Mouse (Mus musculus) neural tube, embryonic 12.5 days (tissue): ENCODE measurements around the gene Atp5l. TPM values are rescaled to one million over a fixed set of nuclear protein-coding genes. Genes with fewer than 3 reads are reported as not detected.
A peak's percentile ranks its signal among the peaks of the same experiment; 100 is the strongest.

ENCODE experiments used
- ATAC-seq: fragments of 200-750 bp; cut with Nextera tagmentation; 2 replicates; pipeline ENCODE4 v1.8.0; 2017; ENCODE audit warnings: low read depth, mild to moderate bottlenecking, moderate TSS enrichment, moderate library complexity; ENCODE audit not compliant: low FRiP score
- H3K27ac ChIP-seq: fragments of 300-500 bp; sonication (generic); 2 replicates; pipeline ENCODE4 v1.5.1; 2016
- H3K27me3 ChIP-seq: fragments of 300-500 bp; sonication (generic); replicated peaks from 2 replicates; pipeline ENCODE4 v1.6.1; 2016; ENCODE audit warnings: mild to moderate bottlenecking
- H3K36me3 ChIP-seq: fragments of 300-500 bp; sonication (generic); 2 replicates; pipeline ENCODE4 v1.6.1; 2016; ENCODE audit warnings: mild to moderate bottlenecking
- H3K4me1 ChIP-seq: fragments of 300-500 bp; sonication (generic); 2 replicates; pipeline ENCODE4 v1.6.1; 2016
- H3K4me2 ChIP-seq: fragments of 300-500 bp; sonication (generic); replicated peaks from 2 replicates; pipeline ENCODE4 v1.6.1; 2016; ENCODE audit warnings: mild to moderate bottlenecking
- H3K4me3 ChIP-seq: fragments of 300-500 bp; sonication (generic); 2 replicates; pipeline ENCODE4 v1.5.1; 2016
- H3K9ac ChIP-seq: fragments of 300-500 bp; sonication (generic); 2 replicates; pipeline ENCODE4 v1.6.1; 2016; ENCODE audit warnings: mild to moderate bottlenecking
- H3K9me3 ChIP-seq: fragments of 300-500 bp; sonication (generic); 2 replicates; pipeline ENCODE4 v1.6.1; 2016; ENCODE audit warnings: mild to moderate bottlenecking
- WGBS: fragments of 180-500 bp; shearing (Covaris S2); methylation state at CpG from one replicate; pipeline ENCODE4 v1.1.7; 2016; 5-methylcytosine and 5-hydroxymethylcytosine counted together
- polyA plus RNA-seq: library from polyadenylated mRNA; unstranded; fragments of >200 nt; fragmentation: Nextera tagmentation; extraction: Ambion mirVana; gene quantifications from 2 replicates; pipeline ENCODE4 v1.2.1, GENCODE M21; 2016

Gene Atp5l
- polyA plus RNA-seq, 1 experiment from 2014 or later: 602 TPM

- Histone ChIP-seq H3K4me2 (no peak overlapping the region), H3K27ac (no peak overlapping the region), H3K9ac (no peak overlapping the region), H3K4me1 (no peaks in the 10 kb centered on the region), H3K9me3 (no peaks in the 10 kb centered on the region), H3K27me3 (no peaks in the 10 kb centered on the region), H3K4me3 (no peak overlapping the region), H3K36me3 (no peaks in the 10 kb centered on the region)
- ATAC-seq: no peak
- 58% methylated on average over 2 of the region's 2 CpGs for WGBS
Observed at GRCm38 (mm10) chr9:44890122-44890521, 30.4 kb downstream of the Atp5l start.

- no peak overlapping the region for H3K4me2 ChIP-seq
- no peak overlapping the region for H3K4me3 ChIP-seq
- no peaks in the 10 kb centered on the region for H3K27me3 ChIP-seq
- H3K9ac ChIP-seq: no peak overlapping the region
- 88% methylated on average over 7 of the region's 7 CpGs for WGBS
- H3K9me3 ChIP-seq: no peaks in the 10 kb centered on the region
- no peaks in the 10 kb centered on the region for H3K36me3 ChIP-seq
- no peak overlapping the region for H3K27ac ChIP-seq
- no peak for ATAC-seq
- peaks cover 3% of the 10 kb centered on the region; the same call in 1 of the 2 replicates for H3K4me1 ChIP-seq
Observed at GRCm38 (mm10) chr9:44888114-44888624, 32.4 kb downstream of the Atp5l start.

GRCm38 (mm10) chr9:44882981-44883569 lies 37.5 kb downstream of the Atp5l start:
- peak overlapping the region; percentile 97 for H3K9ac ChIP-seq
- peak overlapping the region; percentile 99 for H3K4me2 ChIP-seq
- under 1% methylated on average over 21 of the region's 21 CpGs for WGBS
- H3K36me3 ChIP-seq: no peaks in the 10 kb centered on the region
- no peaks in the 10 kb centered on the region for H3K9me3 ChIP-seq
- H3K4me3 ChIP-seq: peak overlapping the region; percentile 99
- H3K27me3 ChIP-seq: no peaks in the 10 kb centered on the region
- peaks cover 25% of the 10 kb centered on the region for H3K4me1 ChIP-seq
- ATAC-seq: 0 out of 2 replicates have a peak, but pooled peaks have one; percentile 3
- peak overlapping the region; percentile 98 for H3K27ac ChIP-seq

GRCm38 (mm10) chr9:44882436-44882980 lies 38.0 kb downstream of the Atp5l start:
- ATAC-seq: peak; percentile 55
- Histone ChIP-seq H3K4me3 (peak overlapping the region; percentile 99), H3K36me3 (no peaks in the 10 kb centered on the region), H3K4me1 (peaks cover 30% of the 10 kb centered on the region), H3K4me2 (peak overlapping the region; percentile 99), H3K27ac (peak overlapping the region; percentile 98), H3K27me3 (no peaks in the 10 kb centered on the region), H3K9me3 (no peaks in the 10 kb centered on the region), H3K9ac (peak overlapping the region; percentile 97)
- under 1% methylated on average over 26 of the region's 27 CpGs for WGBS

GRCm38 (mm10) chr9:44881941-44882435 lies 38.6 kb downstream of the Atp5l start:
- Histone ChIP-seq H3K4me3 (peak overlapping the region; percentile 99), H3K27me3 (no peaks in the 10 kb centered on the region), H3K4me1 (peaks cover 34% of the 10 kb centered on the region), H3K9ac (peak overlapping the region; percentile 97), H3K36me3 (no peaks in the 10 kb centered on the region), H3K9me3 (no peaks in the 10 kb centered on the region), H3K4me2 (peak overlapping the region; percentile 99), H3K27ac (peak overlapping the region; percentile 98)
- peak; percentile 77 for ATAC-seq
- WGBS: 1% methylated on average over 29 of the region's 29 CpGs

GRCm38 (mm10) chr9:44881221-44881871 lies 39.2 kb downstream of the Atp5l start, which contains the start of gene Kmt2a:
Kmt2a (minus strand) TSS chr9:44881296.
- peak within 1 kb of the TSS; percentile 97 for H3K9ac ChIP-seq
- no peaks in the 10 kb centered on the region for H3K9me3 ChIP-seq
- no peaks in the 10 kb centered on the region for H3K36me3 ChIP-seq
- peaks cover 39% of the 10 kb centered on the region for H3K4me1 ChIP-seq
- peak within 1 kb of the TSS; percentile 99 for H3K4me3 ChIP-seq
- H3K4me2 ChIP-seq: peak within 1 kb of the TSS; percentile 99
- H3K27me3 ChIP-seq: no peaks in the 10 kb centered on the region
- peak within 1 kb of the TSS; percentile 98 for H3K27ac ChIP-seq
- WGBS: under 1% methylated on average over 54 of the region's 71 CpGs
- peak; percentile 70 for ATAC-seq

GRCm38 (mm10) chr9:44880309-44881081 lies 40.0 kb downstream of the Atp5l start:
- under 1% methylated on average over 44 of the region's 44 CpGs for WGBS
- Histone ChIP-seq H3K4me3 (peak overlapping the region; percentile 99), H3K27ac (peak overlapping the region; percentile 98), H3K27me3 (no peaks in the 10 kb centered on the region), H3K4me1 (peaks cover 43% of the 10 kb centered on the region), H3K4me2 (peak overlapping the region; percentile 99), H3K9me3 (no peaks in the 10 kb centered on the region), H3K36me3 (no peaks in the 10 kb centered on the region), H3K9ac (peak overlapping the region; percentile 97)
- ATAC-seq: peak; percentile 26; the same call in 1 of the 2 replicates

GRCm38 (mm10) chr9:44879694-44880271 lies 40.8 kb downstream of the Atp5l start:
- Histone ChIP-seq H3K36me3 (no peaks in the 10 kb centered on the region), H3K27me3 (no peaks in the 10 kb centered on the region), H3K27ac (peak overlapping the region; percentile 48), H3K4me1 (peaks cover 48% of the 10 kb centered on the region), H3K4me3 (peak overlapping the region; percentile 99), H3K9me3 (no peaks in the 10 kb centered on the region), H3K9ac (peak overlapping the region; percentile 97), H3K4me2 (peak overlapping the region; percentile 99)
- WGBS: 0% methylated on average over 13 of the region's 13 CpGs
- ATAC-seq: no peak

- Histone ChIP-seq H3K4me3 (peak overlapping the region; percentile 99), H3K9me3 (no peaks in the 10 kb centered on the region), H3K27ac (no peak overlapping the region), H3K4me1 (peaks cover 57% of the 10 kb centered on the region), H3K36me3 (no peaks in the 10 kb centered on the region), H3K27me3 (no peaks in the 10 kb centered on the region), H3K4me2 (peak overlapping the region; percentile 99), H3K9ac (peak overlapping the region; percentile 97)
- WGBS: 20% methylated on average over 9 of the region's 9 CpGs
- ATAC-seq: no peak
Observed at GRCm38 (mm10) chr9:44878776-44879500, 41.6 kb downstream of the Atp5l start.

GRCm38 (mm10) chr9:44877686-44878085 lies 42.9 kb downstream of the Atp5l start:
- no peak overlapping the region for H3K9ac ChIP-seq
- H3K4me2 ChIP-seq: peak overlapping the region; percentile 99

GRCm38 (mm10) chr9:44875476-44875875 lies 45.1 kb downstream of the Atp5l start:
- Histone ChIP-seq H3K9me3 (no peaks in the 10 kb centered on the region), H3K9ac (no peak overlapping the region), H3K27me3 (no peaks in the 10 kb centered on the region), H3K27ac (no peak overlapping the region), H3K4me2 (peak overlapping the region; percentile 29; the same call in 1 of the 2 replicates), H3K4me1 (peaks cover 61% of the 10 kb centered on the region), H3K4me3 (no peak overlapping the region), H3K36me3 (no peaks in the 10 kb centered on the region)
- ATAC-seq: no peak
- 29% methylated on average over 7 of the region's 7 CpGs for whole genome bisulfite sequencing

More at GRCm38 (mm10) chr9:44877686-44878085, 42.9 kb downstream of the Atp5l start:
- Histone ChIP-seq H3K27me3 (no peaks in the 10 kb centered on the region), H3K27ac (no peak overlapping the region), H3K4me3 (no peak overlapping the region), H3K36me3 (no peaks in the 10 kb centered on the region), H3K4me1 (peaks cover 59% of the 10 kb centered on the region), H3K9me3 (no peaks in the 10 kb centered on the region)
- WGBS: 88% methylated on average over 7 of the region's 7 CpGs
- no peak for ATAC-seq
